Mouse (Mus musculus) lung, adult 2 months (tissue): ENCODE measurements around the gene Fam81a.

Experiments
- CTCF ChIP-seq: fragments of 200-500 bp; IDR thresholded peaks from 2 replicates; pipeline ENCODE4 v1.5.1; 2011; ENCODE audit warnings: mild to moderate bottlenecking, low read length, control low read depth; ENCODE audit not compliant: insufficient read depth
- POLR2A ChIP-seq: fragments of 200-500 bp; IDR thresholded peaks from 2 replicates; pipeline ENCODE4 v1.6.1; 2011; ENCODE audit warnings: low read depth, mild to moderate bottlenecking, control low read depth, low read length, borderline replicate concordance; ENCODE audit errors: extremely low read depth

DNA sequence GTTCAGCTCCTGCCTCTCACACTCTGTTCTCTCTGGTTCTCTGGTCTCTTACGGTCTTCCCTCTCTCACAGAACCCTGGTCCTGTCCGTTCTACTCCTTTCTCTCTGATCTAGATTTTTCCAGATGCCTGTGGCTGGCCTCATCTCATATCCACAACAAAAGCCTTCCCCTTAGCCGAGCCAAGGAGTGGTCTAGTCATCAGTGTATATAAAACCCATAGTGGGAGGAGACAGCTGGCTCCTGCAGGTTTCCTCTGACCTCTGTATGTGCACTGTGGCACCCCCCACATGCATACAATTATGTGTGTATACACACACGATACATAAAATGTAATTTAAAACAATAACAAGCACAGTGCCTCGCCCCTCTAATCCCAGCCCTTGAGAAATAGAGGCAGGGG, 55.0 kb downstream of the Fam81a start:
- TF ChIP-seq CTCF (no peak), POLR2A (no peak)
